Mouse (Mus musculus): ENCODE results near the gene Gm5788.
A peak's percentile ranks its signal among the peaks of the same experiment; 100 is the strongest.
"Not testable (repeated sequence)": the region's sequence is repeated elsewhere in the genome, so short reads cannot be mapped to it uniquely, and the experiment has no call there.

Gm5788 gene

GRCm38 (mm10) chr12:87494421-87494820 lies at the start of gene Gm5788:
Gene Gm5788, plus strand, starts transcription at chr12:87494721.
- DNase-seq (ENCODE audit: low spot score), result not testable (repeated sequence)

- no peak for DNase-seq (ENCODE audit: low spot score)
Observed at GRCm38 (mm10) chr12:87449456-87449855, 45.1 kb upstream of the Gm5788 start.

GRCm38 (mm10) chr12:87464678-87465297 lies 29.7 kb upstream of the Gm5788 start:
- no peak for DNase-seq (ENCODE audit: low spot score)

GRCm38 (mm10) chr12:87470263-87471136 lies 24.0 kb upstream of the Gm5788 start:
- no peak for DNase-seq (ENCODE audit: low spot score)

- no peak for DNase-seq (ENCODE audit: low spot score)
Observed at GRCm38 (mm10) chr12:87471421-87471963, 23.0 kb upstream of the Gm5788 start.

- peak; percentile 94 for DNase-seq (ENCODE audit: low spot score)
Observed at GRCm38 (mm10) chr12:87471964-87472786, 22.3 kb upstream of the Gm5788 start, which contains the start of gene Snw1. Gene Snw1, minus strand, starts transcription at chr12:87472274.

- no peak for DNase-seq (ENCODE audit: low spot score)
Observed at GRCm38 (mm10) chr12:87474756-87475155, 19.8 kb upstream of the Gm5788 start.

GRCm38 (mm10) chr12:87482482-87482881 lies 12.0 kb upstream of the Gm5788 start:
- DNase-seq (ENCODE audit: low spot score), result not testable (repeated sequence)

GRCm38 (mm10) chr12:87488683-87489082 lies 5.8 kb upstream of the Gm5788 start:
- DNase-seq (ENCODE audit: low spot score), result not testable (repeated sequence)

GRCm38 (mm10) chr12:87514016-87514415 lies 19.5 kb downstream of the Gm5788 start, which contains the start of gene Gm8300:
Gene Gm8300, plus strand, starts transcription at chr12:87514316.
- not testable (repeated sequence) for DNase-seq (ENCODE audit: low spot score)

GRCm38 (mm10) chr12:87519616-87520015 lies 25.1 kb downstream of the Gm5788 start:
- DNase-seq (ENCODE audit: low spot score), result peak; percentile 39

- no peak for DNase-seq (ENCODE audit: low spot score)
Observed at GRCm38 (mm10) chr12:87543927-87544326, 49.4 kb downstream of the Gm5788 start.
